26 mouse cellular contexts compared by ENCODE assay signal in genomic region chr8:112219656-112220055, GRCm38 (mm10).
DNase-seq lines count a peak whose midpoint lies in the region; ATAC-seq lines count a peak whose summit lies in the region.
"Had no signal": no experiment of that assay in that cellular context is flagged by ENCODE, and none has a peak within 500 bp of the region (broad histone marks: within the 10 kb centered on the region; RNA-seq: fewer than 3 reads in every experiment).

No protein-coding gene starts in this region.

- H3K9me3 ChIP-seq in forebrain, embryonic 15.5 days = no peaks in the 10 kb centered on the region
- H3K9me3 ChIP-seq in forebrain, embryonic 11.5 days (ENCODE audit: control insufficient read depth, low read length) = no peaks in the 10 kb centered on the region
- H3K9me3 ChIP-seq in embryonic facial prominence, embryonic 11.5 days (replicated peaks; ENCODE audit: control insufficient read depth, low read length) = no peaks in the 10 kb centered on the region
- H3K9me3 ChIP-seq: embryonic facial prominence, embryonic 15.5 days; heart, embryonic 10.5 days; hindbrain, embryonic 12.5 days had no signal

- 42% methylated on average over 6 of the region's 6 CpGs for WGBS in forebrain, embryonic 15.5 days
- 79% methylated on average over 6 of the region's 6 CpGs for WGBS in forebrain, embryonic 11.5 days
- 50% methylated on average over 6 of the region's 6 CpGs for WGBS in embryonic facial prominence, embryonic 11.5 days

- H3K4me3 ChIP-seq in forebrain, embryonic 15.5 days = no peak overlapping the region
- no peak overlapping the region for H3K4me3 ChIP-seq in forebrain, embryonic 11.5 days (ENCODE audit: low read depth, low read length)
- H3K4me3 ChIP-seq in embryonic facial prominence, embryonic 11.5 days (ENCODE audit: low read depth, low read length) = no peak overlapping the region
- H3K4me3 ChIP-seq: embryonic facial prominence, embryonic 15.5 days; erythroblast, embryonic 14.5 days; heart, embryonic 10.5 days; hindbrain, embryonic 12.5 days had no signal

- H3K36me3 ChIP-seq in forebrain, embryonic 15.5 days = no peaks in the 10 kb centered on the region
- no peaks in the 10 kb centered on the region for H3K36me3 ChIP-seq in forebrain, embryonic 11.5 days (ENCODE audit: control insufficient read depth, insufficient read depth, low read length)
- no peaks in the 10 kb centered on the region for H3K36me3 ChIP-seq in embryonic facial prominence, embryonic 11.5 days (replicated peaks; ENCODE audit: control insufficient read depth, insufficient read depth, low read depth, low read length)
- H3K36me3 ChIP-seq: embryonic facial prominence, embryonic 15.5 days; G1E; heart, embryonic 10.5 days; hindbrain, embryonic 12.5 days had no signal

- peak overlapping the region; percentile 25 for H3K27ac ChIP-seq in forebrain, embryonic 15.5 days (replicated peaks)
- no peak overlapping the region for H3K27ac ChIP-seq in forebrain, embryonic 11.5 days (ENCODE audit: low read depth, low read length)
- H3K27ac ChIP-seq in embryonic facial prominence, embryonic 11.5 days (replicated peaks; ENCODE audit: low read depth, low read length) = no peak overlapping the region
- H3K27ac ChIP-seq: embryonic facial prominence, embryonic 15.5 days; heart, embryonic 10.5 days; hindbrain, embryonic 12.5 days; hindbrain, postnatal 0 days had no signal

- H3K27me3 ChIP-seq in forebrain, embryonic 15.5 days = no peaks in the 10 kb centered on the region
- no peaks in the 10 kb centered on the region for H3K27me3 ChIP-seq in forebrain, embryonic 11.5 days (ENCODE audit: control insufficient read depth, insufficient read depth, low read length)
- H3K27me3 ChIP-seq in embryonic facial prominence, embryonic 11.5 days (ENCODE audit: control insufficient read depth, insufficient read depth, low read length) = no peaks in the 10 kb centered on the region
- H3K27me3 ChIP-seq: embryonic facial prominence, embryonic 15.5 days; hindbrain, embryonic 12.5 days had no signal

- DNase-seq in embryo, embryonic 10 days (ENCODE audit: low spot score) = peak; percentile 7
- DNase-seq in embryo, embryonic 9.5 days (ENCODE audit: extremely low spot score) = no peak
- no peak for DNase-seq in forebrain, embryonic 11.5 days (ENCODE audit: low spot score)
- peak; percentile 53 for DNase-seq in embryonic facial prominence, embryonic 11.5 days (ENCODE audit: low spot score)
- no peak for DNase-seq in lung, postnatal 14 days
- DNase-seq: adrenal gland, postnatal 14 days; B cell, adult 2 months; cerebellum, adult 18-20 months; cerebellum, adult 9-11 months; cerebellum, postnatal 36 days; gastrocnemius, postnatal 10 days; heart, adult 18-20 months; heart, postnatal 10 days; heart, postnatal 4 days; kidney, adult 11 months; kidney, adult 9 months had no signal

- H3K9ac ChIP-seq in forebrain, embryonic 15.5 days (replicated peaks) = no peak overlapping the region
- H3K9ac ChIP-seq in forebrain, embryonic 11.5 days (ENCODE audit: low read length) = no peak overlapping the region
- no peak overlapping the region for H3K9ac ChIP-seq in embryonic facial prominence, embryonic 11.5 days (replicated peaks; ENCODE audit: low read length)
- H3K9ac ChIP-seq: embryonic facial prominence, embryonic 15.5 days; hindbrain, embryonic 12.5 days had no signal

- H3K4me2 ChIP-seq in forebrain, embryonic 15.5 days (replicated peaks) = no peak overlapping the region
- no peak overlapping the region for H3K4me2 ChIP-seq in forebrain, embryonic 11.5 days (ENCODE audit: low read depth, low read length, severe bottlenecking)
- no peak overlapping the region for H3K4me2 ChIP-seq in embryonic facial prominence, embryonic 11.5 days (ENCODE audit: low read depth, low read length)
- H3K4me2 ChIP-seq: embryonic facial prominence, embryonic 15.5 days; hindbrain, embryonic 12.5 days had no signal

- ATAC-seq in forebrain, embryonic 15.5 days (replicated peaks) = peak; percentile 81
- ATAC-seq in forebrain, embryonic 11.5 days (replicated peaks; ENCODE audit: low FRiP score) = no peak
- ATAC-seq in embryonic facial prominence, embryonic 11.5 days (replicated peaks; ENCODE audit: insufficient number of reproducible peaks, low FRiP score, low TSS enrichment, low read depth) = no peak
- ATAC-seq in erythroid progenitor cell, adult 5-6 weeks (replicated peaks; ENCODE audit: low FRiP score, poor library complexity, severe bottlenecking) = no peak
- ATAC-seq: activated CD4-positive, CD25-positive, alpha-beta regulatory T cell, adult 4 months; CD4-positive, CD25-positive, alpha-beta regulatory T cell, adult 4 months; hindbrain, postnatal 0 days had no signal

- no peaks in the 10 kb centered on the region; the same call in 1 of the 2 replicates for H3K4me1 ChIP-seq in forebrain, embryonic 15.5 days
- H3K4me1 ChIP-seq in forebrain, embryonic 11.5 days (replicated peaks; ENCODE audit: control insufficient read depth, insufficient read depth, low read length) = no peaks in the 10 kb centered on the region
- H3K4me1 ChIP-seq in embryonic facial prominence, embryonic 11.5 days (ENCODE audit: control insufficient read depth, insufficient read depth, low read length) = no peaks in the 10 kb centered on the region
- H3K4me1 ChIP-seq: embryonic facial prominence, embryonic 15.5 days; heart, embryonic 10.5 days; hindbrain, embryonic 12.5 days had no signal

Comparison
In these comparisons a context has a peak if more than half of its experiments do, and no peak if none do; other contexts are left out.
1. DNase-seq: peak in embryo, embryonic 10 days (single experiment) and embryonic facial prominence, embryonic 11.5 days (single experiment); none in embryo, embryonic 9.5 days (single experiment), forebrain, embryonic 11.5 days (single experiment) and lung, postnatal 14 days (single experiment).